Mouse (Mus musculus): ENCODE data around the gene Luzp1.

GRCm38 (mm10) chr4:136456516-136457218, 12.9 kb upstream of the Luzp1 start:
- TF ChIP-seq CTCF (IDR thresholded peaks at IDR 0.05; ENCODE audit: extremely low read depth, insufficient read depth, insufficient read length, insufficient replicate concordance) (no peak), POLR2A (IDR thresholded peaks at IDR 0.05; ENCODE audit: low read depth, low read length) (no peak)

Data from spleen, adult 2 months (tissue).